Mouse (Mus musculus) G1E (cell line): ENCODE measurements around the gene Pkig. TPM values are rescaled to one million over a fixed set of nuclear protein-coding genes. Genes with fewer than 3 reads are reported as not detected.

Source experiments
- ATAC-seq: 2 replicates; pipeline ENCODE4 v1.8.0; 2016; ENCODE audit warnings: mild to moderate bottlenecking; ENCODE audit not compliant: insufficient number of reproducible peaks, poor library complexity, low FRiP score, severe bottlenecking; ENCODE audit errors: extremely low read depth
- DNase-seq: peaks from one replicate; pipeline ENCODE4 v3.0.0; 2012; ENCODE audit warnings: low spot score
- H3K27me3 ChIP-seq: 2 replicates; pipeline ENCODE4 v1.6.1; 2012; ENCODE audit warnings: mild to moderate bottlenecking, low read length, inconsistent platforms; ENCODE audit not compliant: insufficient read depth
- H3K36me3 ChIP-seq: replicated peaks from 2 replicates; pipeline ENCODE3; 2012; ENCODE audit warnings: mild to moderate bottlenecking, inconsistent platforms
- H3K4me1 ChIP-seq: 2 replicates; pipeline ENCODE4 v1.6.1; 2012; ENCODE audit warnings: low read depth, low read length, inconsistent platforms, mixed read lengths; ENCODE audit not compliant: insufficient read depth
- H3K4me3 ChIP-seq: 2 replicates; pipeline ENCODE4 v1.5.1; 2012; ENCODE audit warnings: low read depth, mild to moderate bottlenecking, inconsistent platforms, low read length, moderate library complexity, mixed read lengths
- H3K9me3 ChIP-seq: replicated peaks from 2 replicates; pipeline ENCODE4 v1.6.1; 2012; ENCODE audit warnings: inconsistent platforms
- CTCF ChIP-seq: IDR thresholded peaks from 2 replicates; pipeline ENCODE4 v1.5.1; 2012; ENCODE audit warnings: low read depth, low read length, inconsistent platforms, mixed read lengths
- GATA1 ChIP-seq: IDR thresholded peaks from 2 replicates; pipeline ENCODE4 v1.6.1; 2012; ENCODE audit warnings: borderline replicate concordance, low read length, inconsistent platforms, mixed read lengths
- GATA2 ChIP-seq: IDR thresholded peaks from 2 replicates; pipeline ENCODE4 v1.6.1; 2012; ENCODE audit warnings: low read depth, low read length, inconsistent platforms, borderline replicate concordance
- POLR2AphosphoS5 ChIP-seq: IDR thresholded peaks from 2 replicates; pipeline ENCODE4 v1.6.1; 2012; ENCODE audit warnings: low read depth, low read length, inconsistent platforms; ENCODE audit not compliant: insufficient replicate concordance
- TAL1 ChIP-seq: conservative IDR thresholded peaks from 2 replicates; pipeline ENCODE4 v1.6.1; 2012; ENCODE audit warnings: low read depth, low read length, inconsistent platforms, mixed read lengths
- polyA plus RNA-seq: library from polyadenylated mRNA; stranded (reverse); fragments of >175 nt; gene quantifications from 2 replicates; pipeline ENCODE4 v1.2.3, GENCODE M21; 2012
- total RNA-seq, 2 experiments: library from RNA; stranded (forward) in 1 of 2; stranded (reverse) in 1 of 2; fragments of 200-1000 nt in 1 of 2; fragments of >200 nt in 1 of 2; fragmentation: Nextera tagmentation in 1 of 2; gene quantifications; 2 replicates each; pipeline ENCODE4 v1.2.3; 2014 to 2017

The Pkig gene
- total and polyA plus RNA-seq, 3 experiments: 28.8 to 166 (median 47.9) TPM

DNA sequence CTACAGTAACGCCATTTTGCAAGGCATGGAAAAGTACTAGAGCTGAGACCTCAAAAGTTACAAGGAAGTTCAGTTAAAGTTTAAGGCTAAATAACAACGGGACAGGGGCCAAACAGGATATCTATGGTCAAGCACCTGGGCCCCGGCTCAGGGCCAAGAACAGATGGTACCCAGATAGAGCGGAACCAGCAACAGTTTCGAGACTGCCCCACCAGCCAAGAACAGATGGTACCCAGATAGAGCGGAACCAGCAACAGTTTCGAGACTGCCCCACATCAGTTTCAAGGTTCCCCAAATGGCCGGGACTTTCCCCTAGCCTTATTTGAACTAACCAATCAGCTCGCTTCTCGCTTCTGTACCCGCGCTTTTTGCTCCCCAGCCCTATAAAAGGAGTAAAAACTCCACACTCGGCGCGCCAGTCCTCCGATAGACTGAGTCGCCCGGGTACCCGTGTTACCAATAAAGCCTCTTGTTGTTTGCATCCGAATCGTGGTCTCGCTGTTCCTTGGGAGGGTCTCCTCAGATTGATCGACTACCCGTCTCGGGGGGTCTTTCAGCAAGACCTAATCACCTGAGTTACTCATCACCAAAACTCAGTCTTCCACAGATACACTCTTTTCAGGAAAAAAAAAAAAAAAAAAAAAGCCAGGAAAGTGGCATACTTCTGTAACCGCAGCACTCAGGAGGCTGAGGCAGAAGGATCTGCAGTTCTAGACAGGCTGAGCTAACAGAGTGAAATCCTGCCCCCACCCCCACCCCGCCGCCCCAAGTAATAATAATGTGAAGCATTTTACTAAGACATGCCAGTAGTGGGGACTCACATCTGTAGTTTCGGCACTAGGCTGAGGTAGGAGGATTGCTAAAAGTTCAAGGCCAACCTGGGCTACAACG lies 15.3 kb upstream of the Pkig start:
- Histone ChIP-seq H3K9me3 (no peaks in the 10 kb centered on the region), H3K36me3 (peaks cover 24% of the 10 kb centered on the region), H3K4me3 (no peak overlapping the region), H3K4me1 (peaks cover 16% of the 10 kb centered on the region), H3K27me3 (no peaks in the 10 kb centered on the region)
- TF ChIP-seq POLR2AphosphoS5 (no peak), CTCF (no peak)
- DNase-seq (no peak), ATAC-seq (no peak)

DNA sequence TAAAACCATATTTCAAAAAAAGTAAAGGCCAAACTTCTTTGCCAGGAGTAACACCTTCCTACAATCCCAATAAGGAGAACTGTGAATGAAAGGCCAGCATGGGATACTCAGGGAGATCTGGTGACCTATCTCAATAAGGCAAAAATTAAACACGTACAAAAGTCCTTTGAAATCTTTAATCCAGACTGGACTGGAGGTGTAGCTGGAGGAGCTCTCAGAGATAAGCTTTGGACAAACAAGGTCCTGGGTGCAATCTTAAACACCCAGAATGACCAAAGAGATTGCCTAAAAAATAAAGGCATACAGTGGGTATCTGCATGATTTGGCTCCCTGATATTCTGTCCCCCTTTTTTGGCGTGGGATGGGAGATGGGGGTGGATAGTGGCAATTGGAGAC lies 14.6 kb upstream of the Pkig start:
- DNase-seq: no peak
- no peaks in the 10 kb centered on the region for H3K27me3 ChIP-seq
- peaks cover 20% of the 10 kb centered on the region for H3K36me3 ChIP-seq
- H3K9me3 ChIP-seq: no peaks in the 10 kb centered on the region
- H3K4me1 ChIP-seq: peaks cover 16% of the 10 kb centered on the region
- peak overlapping the region; percentile 76; the same call in 1 of the 2 replicates for H3K4me3 ChIP-seq
- TF ChIP-seq TAL1 (no peak), POLR2AphosphoS5 (no peak), GATA1 (no peak), CTCF (no peak), GATA2 (no peak)
- no peak for ATAC-seq

DNA sequence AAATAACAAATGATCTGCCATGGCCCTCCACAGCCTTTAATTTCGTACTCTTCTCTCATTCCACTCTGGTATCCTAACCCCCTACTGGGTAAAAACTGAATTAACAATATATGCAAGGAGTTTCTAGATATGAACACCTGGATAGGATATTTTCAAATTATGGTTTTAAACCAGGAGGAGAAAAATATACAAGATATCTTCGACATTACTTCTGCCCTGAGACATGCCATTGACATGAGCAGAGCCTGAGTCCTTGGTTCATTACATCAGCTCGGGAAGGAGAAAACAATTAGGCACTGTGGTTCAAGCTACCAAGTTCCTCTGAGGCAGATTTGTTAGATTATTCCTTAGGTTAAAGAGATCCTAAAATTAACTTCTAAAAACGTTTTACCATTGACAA lies 14.1 kb upstream of the Pkig start:
- DNase-seq (no peak), ATAC-seq (no peak)
- Histone ChIP-seq H3K4me1 (peaks cover 16% of the 10 kb centered on the region), H3K4me3 (peak overlapping the region; percentile 76), H3K27me3 (no peaks in the 10 kb centered on the region), H3K9me3 (no peaks in the 10 kb centered on the region), H3K36me3 (peaks cover 16% of the 10 kb centered on the region)
- no peak for TF ChIP-seq TAL1
- TF ChIP-seq CTCF: no peak
- no peak for TF ChIP-seq GATA1
- TF ChIP-seq GATA2: no peak
- TF ChIP-seq POLR2AphosphoS5: no peak

DNA sequence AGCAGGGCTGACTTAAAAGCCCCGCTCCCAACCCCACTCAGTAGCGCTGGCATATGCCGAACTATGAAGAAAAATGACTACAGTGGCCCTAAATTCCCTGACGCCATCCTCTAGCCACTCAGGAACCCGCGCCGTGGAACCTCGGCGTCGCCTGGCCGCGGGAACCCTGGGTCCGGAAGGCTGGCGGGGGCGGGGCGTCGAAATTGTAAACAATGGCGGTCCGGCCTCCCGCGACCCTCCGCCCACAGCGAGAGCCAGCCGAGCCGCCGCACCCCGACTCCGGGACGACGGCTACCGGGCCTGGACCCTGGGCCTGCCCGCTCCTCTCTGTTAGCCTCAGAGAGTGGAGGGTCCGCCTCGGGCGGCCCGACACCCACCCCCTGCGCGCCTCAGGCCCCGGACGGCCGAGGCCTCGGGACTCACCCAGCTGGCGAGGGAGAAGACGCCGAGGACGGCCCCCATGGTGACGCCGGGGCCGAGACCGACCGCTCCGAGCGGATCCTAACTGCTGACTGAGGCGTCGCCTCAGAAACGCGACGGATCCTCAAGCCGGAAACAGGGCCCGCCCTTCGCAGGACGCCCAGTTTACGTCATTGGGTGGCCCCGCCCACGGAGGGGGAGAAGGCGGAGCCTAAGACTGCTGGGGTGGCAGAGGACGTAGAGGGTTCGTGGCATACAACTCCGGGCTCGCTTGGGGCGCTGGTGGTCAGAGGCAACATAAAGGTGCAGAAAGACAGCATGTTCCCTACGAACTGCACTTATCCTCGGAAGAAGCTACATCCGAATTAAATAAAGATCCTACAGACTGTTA lies 13.4 kb upstream of the Pkig start, which contains the start of gene Serinc3:
TSS of gene Serinc3 (minus strand) at position 557 of the 811 bp plus-strand sequence.
- TF ChIP-seq CTCF (no peak), POLR2AphosphoS5 (no peak), GATA1 (no peak), GATA2 (no peak), TAL1 (no peak)
- ATAC-seq (peak; percentile 98), DNase-seq (peak; percentile 87)
- Histone ChIP-seq H3K36me3 (peaks cover 12% of the 10 kb centered on the region), H3K4me1 (peaks cover 16% of the 10 kb centered on the region), H3K27me3 (no peaks in the 10 kb centered on the region), H3K9me3 (no peaks in the 10 kb centered on the region), H3K4me3 (peak within 1 kb of the TSS; percentile 76)

DNA sequence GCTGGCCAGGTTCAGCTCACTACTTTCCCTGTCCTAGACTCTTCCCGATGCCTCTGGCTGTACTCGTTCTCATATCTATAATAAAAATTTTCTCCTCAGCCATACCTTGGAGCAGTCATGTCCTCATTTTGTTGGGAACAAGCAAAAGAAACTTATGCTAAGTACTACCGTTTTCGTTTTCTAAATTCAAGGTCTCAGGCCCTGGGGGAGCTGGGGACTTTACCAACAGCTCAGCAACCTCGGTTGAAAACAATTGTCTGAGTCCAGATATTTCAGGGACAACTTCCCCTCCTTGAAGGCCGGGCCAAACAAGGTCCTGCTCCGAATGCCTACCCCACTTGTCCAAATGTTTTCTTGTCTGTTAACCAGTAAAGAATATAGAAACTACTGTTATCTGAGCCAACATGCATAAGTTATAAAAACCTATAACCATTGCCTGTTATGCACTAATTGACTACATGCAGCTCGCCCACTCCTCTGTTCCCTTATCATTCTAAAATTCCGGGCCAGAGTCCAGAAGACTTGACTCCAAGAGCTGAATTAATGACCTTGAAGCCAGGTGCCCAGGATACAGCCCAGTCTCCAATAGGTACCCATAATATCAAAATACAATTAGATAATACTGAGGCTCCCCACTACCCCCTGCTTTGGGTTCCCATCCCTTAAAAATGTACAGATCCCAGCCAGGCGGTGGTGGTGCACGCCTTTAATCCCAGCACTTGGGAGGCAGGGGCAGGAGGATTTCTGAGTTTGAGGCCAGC lies 12.3 kb upstream of the Pkig start:
- no peak for DNase-seq

More for the DNA sequence above, 12.3 kb upstream of the Pkig start:
- ATAC-seq: no peak
- TF ChIP-seq GATA2: no peak
- no peak for TF ChIP-seq TAL1
- no peak for TF ChIP-seq CTCF
- Histone ChIP-seq H3K27me3 (no peaks in the 10 kb centered on the region), H3K4me1 (peaks cover 16% of the 10 kb centered on the region), H3K4me3 (no peak overlapping the region), H3K36me3 (peaks cover 6% of the 10 kb centered on the region), H3K9me3 (no peaks in the 10 kb centered on the region)
